Mouse (Mus musculus) spleen, adult 2 months (tissue): Measurements from ENCODE around the gene Rora. TPM values are rescaled to one million over a fixed set of nuclear protein-coding genes. Genes with fewer than 3 reads are reported as not detected.

ENCODE experiments used
- DNase-seq, 2 experiments: peaks; one replicate each; pipeline versions ENCODE4 v3.0.0 to v3.0.0-alpha.2; 2012 to 2021; ENCODE audit warnings: low spot score in 2 of 2, low read depth in 1 of 2
- H3K27ac ChIP-seq: fragments of 200-500 bp; 2 replicates; pipeline ENCODE4 v1.5.1; 2012; ENCODE audit warnings: low read length, inconsistent platforms; ENCODE audit not compliant: insufficient read depth
- H3K27me3 ChIP-seq: fragments of 200-500 bp; 2 replicates; pipeline ENCODE4 v1.6.1; 2012; ENCODE audit warnings: mild to moderate bottlenecking, moderate library complexity, low read length, inconsistent platforms; ENCODE audit not compliant: control insufficient read depth, insufficient read depth
- H3K36me3 ChIP-seq: fragments of 200-500 bp; 2 replicates; pipeline ENCODE4 v1.6.1; 2012; ENCODE audit warnings: mild to moderate bottlenecking, low read length, inconsistent platforms; ENCODE audit not compliant: control insufficient read depth, insufficient read depth
- H3K4me1 ChIP-seq: fragments of 200-500 bp; 2 replicates; pipeline ENCODE4 v1.6.1; 2011; ENCODE audit warnings: inconsistent platforms; ENCODE audit not compliant: control insufficient read depth, insufficient read depth, insufficient read length
- H3K4me3 ChIP-seq: fragments of 200-500 bp; 2 replicates; pipeline ENCODE4 v1.5.1; 2011; ENCODE audit warnings: mild to moderate bottlenecking, inconsistent platforms; ENCODE audit not compliant: insufficient read depth, insufficient read length; ENCODE audit errors: extremely low read depth
- CTCF ChIP-seq: fragments of 200-500 bp; IDR thresholded peaks from 2 replicates; pipeline ENCODE4 v1.5.1; 2011; ENCODE audit warnings: mild to moderate bottlenecking, inconsistent platforms; ENCODE audit not compliant: insufficient read depth, insufficient read length, insufficient replicate concordance; ENCODE audit errors: extremely low read depth
- POLR2A ChIP-seq: fragments of 200-500 bp; IDR thresholded peaks from 2 replicates; pipeline ENCODE4 v1.6.1; 2011; ENCODE audit warnings: low read depth, low read length, inconsistent platforms
- WGBS: fragments of 180-500 bp; shearing (Covaris S2); methylation state at CpG from one replicate; pipeline ENCODE4 v1.1.7; 2018; 5-methylcytosine and 5-hydroxymethylcytosine counted together
- polyA plus RNA-seq: library from polyadenylated mRNA; depleted of rRNA; stranded (reverse); fragments of >200 nt; gene quantifications from 2 replicates; pipeline ENCODE4 v1.2.3, GENCODE M21; 2012

Gene Rora
- polyA plus RNA-seq, 1 experiment: 1.7 TPM

- no peaks in the 10 kb centered on the region for H3K36me3 ChIP-seq
- no peak overlapping the region for H3K27ac ChIP-seq
- no peaks in the 10 kb centered on the region for H3K4me1 ChIP-seq
- no peak for TF ChIP-seq POLR2A
- no peak for TF ChIP-seq CTCF
- 90% methylated on average over 1 of the region's 1 CpGs for WGBS
- no peak for DNase-seq
- H3K27me3 ChIP-seq: no peaks in the 10 kb centered on the region
- no peak overlapping the region for H3K4me3 ChIP-seq
These were observed 731.3 kb downstream of the Rora start for GRCm38 (mm10) chr9:69384905-69385304.

DNA sequence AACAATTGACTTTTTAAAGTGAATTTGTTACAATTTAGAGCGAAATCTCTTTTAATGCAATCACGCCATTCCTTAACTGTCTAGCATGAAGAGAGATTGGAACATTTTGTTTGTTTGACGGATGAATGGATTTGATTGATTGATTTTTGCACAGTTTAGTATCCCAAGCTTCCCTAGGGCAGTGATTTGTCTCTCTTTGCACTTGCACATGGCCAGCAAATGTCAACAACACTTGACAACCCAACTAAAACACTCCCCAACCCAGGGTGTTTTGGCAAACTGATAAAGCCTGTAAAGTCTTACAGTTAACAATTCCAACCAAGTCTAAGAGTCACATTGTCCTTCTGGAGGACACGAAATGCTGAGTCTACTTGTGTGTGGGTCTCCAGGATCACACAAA lies 733.7 kb downstream of the Rora start:
- TF ChIP-seq POLR2A: no peak
- TF ChIP-seq CTCF: no peak
- H3K4me1 ChIP-seq: no peaks in the 10 kb centered on the region
- H3K27ac ChIP-seq: no peak overlapping the region
- WGBS: 91% methylated on average over 4 of the region's 4 CpGs
- no peaks in the 10 kb centered on the region for H3K27me3 ChIP-seq
- H3K36me3 ChIP-seq: no peaks in the 10 kb centered on the region
- DNase-seq: no peak
- no peak overlapping the region for H3K4me3 ChIP-seq

GRCm38 (mm10) chr9:69390631-69391030 lies 737.0 kb downstream of the Rora start:
- no peak for TF ChIP-seq CTCF
- TF ChIP-seq POLR2A: no peak
- H3K27me3 ChIP-seq: no peaks in the 10 kb centered on the region
- DNase-seq: no peak
- WGBS: 72% methylated on average over 4 of the region's 4 CpGs
- H3K4me3 ChIP-seq: no peak overlapping the region
- no peak overlapping the region for H3K27ac ChIP-seq
- H3K4me1 ChIP-seq: no peaks in the 10 kb centered on the region
- no peaks in the 10 kb centered on the region for H3K36me3 ChIP-seq

GRCm38 (mm10) chr9:69394234-69394633 lies 740.6 kb downstream of the Rora start:
- no peaks in the 10 kb centered on the region for H3K27me3 ChIP-seq
- H3K27ac ChIP-seq: no peak overlapping the region
- no peaks in the 10 kb centered on the region for H3K36me3 ChIP-seq
- 62% methylated on average over 5 of the region's 5 CpGs for WGBS
- H3K4me1 ChIP-seq: no peaks in the 10 kb centered on the region; the same call in 1 of the 2 replicates
- no peak for DNase-seq
- no peak overlapping the region for H3K4me3 ChIP-seq
- TF ChIP-seq CTCF (no peak), POLR2A (no peak)

- no peaks in the 10 kb centered on the region; the same call in 1 of the 2 replicates for H3K4me1 ChIP-seq
- H3K4me3 ChIP-seq: peak overlapping the region; percentile 99; the same call in 1 of the 2 replicates
- 58% methylated on average over 2 of the region's 2 CpGs for WGBS
- TF ChIP-seq POLR2A (no peak), CTCF (no peak)
- H3K27me3 ChIP-seq: no peaks in the 10 kb centered on the region
- H3K36me3 ChIP-seq: no peaks in the 10 kb centered on the region
- DNase-seq: no peak
- H3K27ac ChIP-seq: peak overlapping the region; percentile 91
These were observed 743.8 kb downstream of the Rora start for GRCm38 (mm10) chr9:69397432-69397759.

DNA sequence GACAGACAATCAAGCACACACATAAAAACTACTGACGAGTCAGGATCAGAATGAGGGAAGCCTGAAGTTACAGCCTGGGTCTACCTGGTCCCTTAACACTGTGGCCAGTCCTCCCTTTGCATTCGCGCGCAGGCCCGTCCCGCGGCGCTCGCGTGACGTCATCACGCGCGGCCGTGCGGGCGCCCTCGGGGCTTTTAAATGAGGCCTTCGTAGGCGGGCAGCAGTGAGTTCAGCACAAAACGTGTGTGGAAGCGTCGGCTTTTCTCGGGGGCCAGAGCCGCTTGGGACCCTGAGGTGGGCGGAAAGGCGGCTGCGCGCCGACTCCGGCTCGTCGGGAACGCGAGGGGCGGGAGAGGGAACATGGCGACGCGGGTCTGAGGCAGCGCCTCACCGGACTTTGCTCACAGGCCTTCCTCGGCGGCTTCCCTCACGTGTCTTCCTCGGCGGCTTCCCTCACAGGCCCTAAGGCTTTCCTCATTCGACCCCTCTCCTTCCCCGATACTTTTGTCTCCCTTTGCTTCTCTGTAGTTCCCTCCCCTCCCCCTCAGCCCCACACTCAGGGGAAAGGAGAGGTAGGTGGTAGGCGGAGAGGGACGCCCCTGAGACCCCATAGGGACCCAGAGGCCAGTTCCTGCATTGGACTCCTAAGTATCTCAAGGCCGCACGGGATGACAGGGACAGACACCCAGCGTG lies 744.3 kb downstream of the Rora start, which contains the start of gene Ice2:
TSS of gene Ice2 (plus strand) at position 147 of the 693 bp plus-strand sequence.
- H3K27ac ChIP-seq: peak within 1 kb of the TSS; percentile 91
- no peaks in the 10 kb centered on the region for H3K36me3 ChIP-seq
- DNase-seq: peak; percentile 60 to 68
- peak within 1 kb of the TSS; percentile 99 for H3K4me3 ChIP-seq
- no peak for TF ChIP-seq CTCF
- peak; percentile 50 for TF ChIP-seq POLR2A
- WGBS: 1% methylated on average over 51 of the region's 53 CpGs
- no peaks in the 10 kb centered on the region for H3K27me3 ChIP-seq
- no peaks in the 10 kb centered on the region; the same call in 1 of the 2 replicates for H3K4me1 ChIP-seq

GRCm38 (mm10) chr9:69398453-69398850 lies 744.9 kb downstream of the Rora start:
- Histone ChIP-seq H3K27me3 (no peaks in the 10 kb centered on the region), H3K4me3 (peak overlapping the region; percentile 99), H3K27ac (peak overlapping the region; percentile 91), H3K36me3 (0 out of 2 replicates have a peak, but pooled peaks cover under 1% of the 10 kb centered on the region), H3K4me1 (no peaks in the 10 kb centered on the region; the same call in 1 of the 2 replicates)
- WGBS: 13% methylated on average over 10 of the region's 10 CpGs
- TF ChIP-seq CTCF (no peak), POLR2A (no peak)
- DNase-seq: no peak
